Mouse (Mus musculus): ENCODE data around the gene Homer1. TPM values are rescaled to one million over a fixed set of nuclear protein-coding genes. Genes with fewer than 3 reads are reported as not detected.

Homer1 gene
- polyA plus RNA-seq, 2 experiments, result 7.7 to 8.0 TPM

DNA sequence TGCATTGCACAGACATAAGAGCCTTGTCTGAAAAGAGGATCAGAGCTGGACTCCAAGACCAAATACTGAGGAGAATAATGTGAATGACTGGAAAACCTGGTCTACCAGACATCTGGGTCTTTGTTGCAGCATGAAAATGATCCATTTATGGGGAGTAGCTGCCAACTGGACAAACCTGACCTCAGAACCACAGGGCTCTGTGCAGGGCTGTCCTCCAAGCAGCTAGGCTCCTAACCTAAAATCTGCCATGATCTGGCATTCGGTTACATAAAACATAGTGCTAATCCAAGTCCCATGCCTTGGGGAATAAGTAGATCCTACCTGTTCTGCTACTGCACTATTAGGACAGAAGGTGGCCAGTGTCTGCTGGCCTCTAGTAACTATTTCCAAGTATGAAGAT, 129.8 kb downstream of the Homer1 start:
- ATAC-seq (ENCODE audit: low FRiP score, low read depth), result no peak
- Histone ChIP-seq H3K27me3 (ENCODE audit: control insufficient read depth, insufficient read depth, low read length) (no peaks in the 10 kb centered on the region), H3K4me3 (replicated peaks; ENCODE audit: low read length) (no peak overlapping the region), H3K9me3 (ENCODE audit: control insufficient read depth, low read length) (no peaks in the 10 kb centered on the region), H3K27ac (replicated peaks; ENCODE audit: low read depth, low read length) (no peak overlapping the region), H3K4me2 (replicated peaks; ENCODE audit: low read depth, low read length, severe bottlenecking) (no peak overlapping the region), H3K4me1 (ENCODE audit: control insufficient read depth, insufficient read depth, low read length) (no peaks in the 10 kb centered on the region), H3K36me3 (ENCODE audit: control insufficient read depth, insufficient read depth, low read length) (peaks cover 17% of the 10 kb centered on the region), H3K9ac (ENCODE audit: low read depth, low read length, severe bottlenecking) (no peak overlapping the region)
- no peak for TF ChIP-seq POLR2A (IDR thresholded peaks at IDR 0.05; ENCODE audit: borderline replicate concordance, extremely low read depth, insufficient read depth, insufficient read length)
- DNase-seq (ENCODE audit: low spot score), result no peak
- 88% methylated on average over 1 of the region's 1 CpGs for WGBS

DNA sequence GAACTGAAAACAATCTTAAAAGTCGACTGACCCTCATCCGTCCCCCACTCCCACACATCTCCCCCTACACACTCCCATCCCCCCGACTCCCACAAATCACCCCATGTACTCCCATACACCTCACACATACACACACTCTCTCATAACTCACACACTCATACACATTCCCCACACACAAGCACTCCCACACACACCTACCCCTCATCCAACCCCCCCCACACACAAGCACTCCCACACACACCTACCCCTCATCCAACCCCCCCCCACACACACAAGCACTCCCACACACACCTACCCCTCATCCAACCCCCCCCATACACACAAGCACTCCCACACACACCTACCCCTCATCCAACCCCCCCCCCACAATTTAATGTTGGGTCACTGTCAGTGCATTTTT, 140.7 kb downstream of the Homer1 start:
- peaks cover 41% of the 10 kb centered on the region for H3K36me3 ChIP-seq (ENCODE audit: control insufficient read depth, insufficient read depth, low read length)
- H3K9ac ChIP-seq (ENCODE audit: low read depth, low read length, severe bottlenecking), result no peak overlapping the region
- no peaks in the 10 kb centered on the region for H3K9me3 ChIP-seq (ENCODE audit: control insufficient read depth, low read length)
- no peak overlapping the region for H3K27ac ChIP-seq (replicated peaks; ENCODE audit: low read depth, low read length)
- no peak overlapping the region for H3K4me3 ChIP-seq (replicated peaks; ENCODE audit: low read length)
- H3K4me1 ChIP-seq (ENCODE audit: control insufficient read depth, insufficient read depth, low read length), result no peaks in the 10 kb centered on the region
- DNase-seq (ENCODE audit: low spot score) (no peak), ATAC-seq (ENCODE audit: low FRiP score, low read depth) (no peak)
- TF ChIP-seq POLR2A (IDR thresholded peaks at IDR 0.05; ENCODE audit: borderline replicate concordance, extremely low read depth, insufficient read depth, insufficient read length), result no peak
- WGBS, result 78% methylated on average over 3 of the region's 3 CpGs
- H3K4me2 ChIP-seq (replicated peaks; ENCODE audit: low read depth, low read length, severe bottlenecking), result no peak overlapping the region
- H3K27me3 ChIP-seq (ENCODE audit: control insufficient read depth, insufficient read depth, low read length), result no peaks in the 10 kb centered on the region

DNA sequence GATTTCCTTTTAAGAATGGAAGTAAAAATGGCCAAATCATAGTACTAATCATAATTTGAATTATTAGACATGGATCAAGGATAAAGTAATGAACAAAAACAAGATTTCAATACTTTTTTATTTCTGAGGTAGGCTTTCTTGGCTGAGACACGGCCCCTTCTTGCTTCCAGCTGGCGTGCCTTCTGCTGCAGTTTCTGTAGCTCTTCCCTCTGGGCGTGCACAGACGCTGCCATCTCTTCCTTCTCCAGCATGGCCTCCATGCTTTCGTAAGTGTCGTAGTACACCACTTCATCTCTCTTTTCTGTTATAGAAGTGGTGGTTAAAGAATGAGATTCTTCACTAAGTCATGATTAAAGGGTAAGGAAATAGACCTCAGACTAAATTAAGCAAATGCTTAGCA, 153.8 kb downstream of the Homer1 start:
- TF ChIP-seq POLR2A (IDR thresholded peaks at IDR 0.05; ENCODE audit: borderline replicate concordance, extremely low read depth, insufficient read depth, insufficient read length), result no peak
- Histone ChIP-seq H3K27me3 (ENCODE audit: control insufficient read depth, insufficient read depth, low read length) (no peaks in the 10 kb centered on the region), H3K9me3 (ENCODE audit: control insufficient read depth, low read length) (no peaks in the 10 kb centered on the region), H3K4me2 (replicated peaks; ENCODE audit: low read depth, low read length, severe bottlenecking) (no peak overlapping the region), H3K27ac (replicated peaks; ENCODE audit: low read depth, low read length) (no peak overlapping the region), H3K9ac (ENCODE audit: low read depth, low read length, severe bottlenecking) (no peak overlapping the region), H3K36me3 (ENCODE audit: control insufficient read depth, insufficient read depth, low read length) (peaks cover 40% of the 10 kb centered on the region), H3K4me3 (replicated peaks; ENCODE audit: low read length) (no peak overlapping the region), H3K4me1 (ENCODE audit: control insufficient read depth, insufficient read depth, low read length) (no peaks in the 10 kb centered on the region)
- ATAC-seq (ENCODE audit: low FRiP score, low read depth) (no peak), DNase-seq (ENCODE audit: low spot score) (no peak)
- WGBS, result 88% methylated on average over 6 of the region's 6 CpGs

Other genes starting within 250 kb of the Homer1 start
- 0.63 and 0.73 TPM in 2 replicates for gene Cmya5, start 154.9 kb upstream of the Homer1 start, polyA plus RNA-seq (2012; rRNA removed)
- gene Cmya5, start 154.9 kb upstream of the Homer1 start, polyA plus RNA-seq (2014; fragmentation: Nextera tagmentation; extraction: Ambion mirVana), result 0.66 and 0.78 TPM in 2 replicates
- 72.1 and 74.6 TPM in 2 replicates for gene Tent2, start 107.2 kb upstream of the Homer1 start, polyA plus RNA-seq (2012; rRNA removed)
- gene Tent2, start 107.2 kb upstream of the Homer1 start, polyA plus RNA-seq (2014; fragmentation: Nextera tagmentation; extraction: Ambion mirVana), result 76.1 and 80.1 TPM in 2 replicates
- gene Jmy, start 200.2 kb downstream of the Homer1 start, polyA plus RNA-seq (2012; rRNA removed), result 8.3 and 8.4 TPM in 2 replicates
- gene Jmy, start 200.2 kb downstream of the Homer1 start, polyA plus RNA-seq (2014; fragmentation: Nextera tagmentation; extraction: Ambion mirVana), result 6.5 and 7.7 TPM in 2 replicates

Measured in limb, embryonic 14.5 days (tissue).